Mouse (Mus musculus) lung, embryonic 15.5 days (tissue): Measurements from ENCODE around the gene Tagln. TPM values are rescaled to one million over a fixed set of nuclear protein-coding genes. Genes with fewer than 3 reads are reported as not detected.

Experiments
- ATAC-seq: fragments of 200-750 bp; cut with Nextera tagmentation; 2 replicates; pipeline ENCODE4 v1.8.0; 2017; ENCODE audit warnings: moderate number of reproducible peaks, borderline replicate concordance; ENCODE audit not compliant: low FRiP score, low TSS enrichment; ENCODE audit errors: extremely low read depth
- H3K27ac ChIP-seq: fragments of 300-500 bp; sonication (generic); 2 replicates; pipeline ENCODE4 v1.5.1; 2015; ENCODE audit warnings: moderate library complexity, mild to moderate bottlenecking, inconsistent platforms
- H3K27me3 ChIP-seq: fragments of 300-500 bp; sonication (generic); 2 replicates; pipeline ENCODE4 v1.6.1; 2015; ENCODE audit warnings: inconsistent platforms
- H3K36me3 ChIP-seq: fragments of 300-500 bp; sonication (generic); 2 replicates; pipeline ENCODE4 v1.6.1; 2015; ENCODE audit warnings: inconsistent platforms
- H3K4me1 ChIP-seq: fragments of 300-500 bp; sonication (generic); 2 replicates; pipeline ENCODE4 v1.6.1; 2015; ENCODE audit warnings: inconsistent platforms
- H3K4me2 ChIP-seq: fragments of 300-500 bp; sonication (generic); 2 replicates; pipeline ENCODE4 v1.6.1; 2015; ENCODE audit warnings: inconsistent platforms, mild to moderate bottlenecking, moderate library complexity
- H3K4me3 ChIP-seq: fragments of 300-500 bp; sonication (generic); 2 replicates; pipeline ENCODE4 v1.5.1; 2015; ENCODE audit warnings: mild to moderate bottlenecking, inconsistent platforms
- H3K9ac ChIP-seq: fragments of 300-500 bp; sonication (generic); 2 replicates; pipeline ENCODE4 v1.6.1; 2015; ENCODE audit warnings: inconsistent platforms
- H3K9me3 ChIP-seq: fragments of 300-500 bp; sonication (generic); 2 replicates; pipeline ENCODE4 v1.6.1; 2016; ENCODE audit warnings: inconsistent platforms
- WGBS: fragments of 180-500 bp; shearing (Covaris S2); methylation state at CpG from one replicate; pipeline ENCODE4 v1.1.7; 2015; 5-methylcytosine and 5-hydroxymethylcytosine counted together
- polyA plus RNA-seq: library from polyadenylated mRNA; unstranded; fragments of >200 nt; fragmentation: Nextera tagmentation; extraction: Ambion mirVana; gene quantifications from 2 replicates; pipeline ENCODE4 v1.2.1, GENCODE M21; 2015

Tagln gene
- polyA plus RNA-seq, 1 experiment from 2014 or later = 135 TPM

DNA sequence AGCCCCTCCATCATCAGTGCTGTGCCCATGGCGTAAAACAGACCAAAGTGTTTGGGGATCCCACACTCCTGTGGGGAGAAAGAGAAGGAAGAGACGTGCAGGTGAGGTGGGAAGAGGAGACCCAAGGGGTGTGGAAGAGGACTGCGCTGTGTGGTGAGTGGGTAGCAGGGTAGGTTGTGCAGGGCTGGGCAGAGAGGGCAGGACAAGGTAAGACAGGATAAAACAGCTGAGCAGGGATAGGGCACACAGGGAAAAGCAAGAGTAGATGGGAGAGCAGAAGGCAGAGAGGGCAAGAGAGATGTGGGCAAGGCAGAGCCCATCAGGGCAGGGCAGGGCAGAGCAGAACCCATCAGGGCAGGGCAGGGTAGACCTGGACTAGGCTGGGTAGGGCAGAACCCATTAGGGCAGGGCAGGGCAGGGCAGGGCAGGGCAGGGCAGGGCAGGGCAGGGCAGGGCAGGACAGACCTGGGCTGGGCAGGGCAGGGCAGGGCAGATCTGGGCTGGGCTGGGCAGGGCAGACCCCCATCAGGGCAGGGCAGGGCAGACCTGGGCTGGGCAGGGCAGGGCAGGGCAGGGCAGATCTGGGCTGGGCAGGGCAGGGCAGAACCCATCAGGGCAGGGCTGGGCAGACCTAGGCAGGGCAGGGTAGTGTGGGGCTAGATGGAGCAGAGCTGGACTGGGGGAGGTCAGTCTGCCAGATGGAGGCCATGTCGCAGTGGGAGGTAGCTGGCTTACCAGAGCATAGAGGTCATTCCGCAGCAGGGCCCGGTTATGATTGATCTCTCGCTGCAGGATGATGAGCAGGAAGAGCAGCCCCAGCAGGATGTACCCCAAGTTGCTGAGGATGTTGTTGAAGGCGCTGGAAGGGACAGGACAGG, 8.0 kb upstream of the Tagln start:
- no peak overlapping the region for H3K4me2 ChIP-seq
- H3K4me3 ChIP-seq = no peak overlapping the region
- WGBS = 84% methylated on average over 8 of the region's 8 CpGs
- no peak; the same call in 1 of the 2 replicates for ATAC-seq
- no peaks in the 10 kb centered on the region for H3K9me3 ChIP-seq
- no peak overlapping the region for H3K27ac ChIP-seq
- H3K9ac ChIP-seq = no peak overlapping the region
- peaks cover 60% of the 10 kb centered on the region for H3K36me3 ChIP-seq
- H3K4me1 ChIP-seq = no peaks in the 10 kb centered on the region
- H3K27me3 ChIP-seq = no peaks in the 10 kb centered on the region

DNA sequence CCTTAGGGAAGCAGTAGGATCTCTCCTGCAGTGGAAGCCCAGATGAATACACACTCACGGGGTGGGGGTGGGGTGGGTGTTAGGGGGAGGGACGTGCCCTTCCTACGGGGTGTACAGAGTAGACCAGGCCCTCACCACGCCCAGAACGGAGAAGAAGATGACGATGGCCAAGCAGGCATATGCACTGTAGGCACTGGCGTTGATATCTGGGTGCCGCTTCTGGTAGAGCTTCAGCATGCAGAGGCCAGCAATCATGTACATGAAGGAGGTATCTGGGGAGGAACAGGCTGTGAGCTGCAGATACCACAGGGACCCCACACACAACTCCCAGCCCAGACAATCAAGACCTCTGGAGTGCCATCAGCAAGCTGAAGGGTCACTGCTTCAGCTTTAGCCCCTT, 7.1 kb upstream of the Tagln start:
- Histone ChIP-seq H3K4me1 (no peaks in the 10 kb centered on the region), H3K4me2 (no peak overlapping the region), H3K27ac (no peak overlapping the region), H3K27me3 (no peaks in the 10 kb centered on the region), H3K9me3 (no peaks in the 10 kb centered on the region), H3K9ac (no peak overlapping the region), H3K36me3 (peaks cover 58% of the 10 kb centered on the region), H3K4me3 (no peak overlapping the region)
- 82% methylated on average over 8 of the region's 8 CpGs for WGBS
- no peak for ATAC-seq

DNA sequence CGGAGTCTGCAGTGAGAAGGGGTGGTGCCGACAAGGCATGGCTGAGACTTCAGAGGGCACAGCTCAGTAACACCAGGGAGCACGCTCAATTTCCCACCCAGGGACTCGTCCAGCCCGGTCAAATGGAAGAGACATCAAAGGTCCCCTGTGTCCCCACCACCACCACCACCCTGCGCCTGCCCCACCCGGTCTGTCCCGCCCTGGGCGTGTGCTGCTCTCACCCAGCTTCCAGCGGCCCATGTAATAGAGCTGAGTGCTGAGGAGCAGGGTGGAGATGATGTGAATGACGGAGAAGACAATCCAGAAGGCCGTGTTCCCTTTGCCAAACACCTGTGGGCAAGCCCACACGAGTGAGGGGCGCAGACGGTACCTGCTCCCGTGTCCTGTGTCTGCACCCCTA, 6.6 kb upstream of the Tagln start:
- H3K36me3 ChIP-seq = peaks cover 53% of the 10 kb centered on the region
- 89% methylated on average over 16 of the region's 16 CpGs for WGBS

DNA sequence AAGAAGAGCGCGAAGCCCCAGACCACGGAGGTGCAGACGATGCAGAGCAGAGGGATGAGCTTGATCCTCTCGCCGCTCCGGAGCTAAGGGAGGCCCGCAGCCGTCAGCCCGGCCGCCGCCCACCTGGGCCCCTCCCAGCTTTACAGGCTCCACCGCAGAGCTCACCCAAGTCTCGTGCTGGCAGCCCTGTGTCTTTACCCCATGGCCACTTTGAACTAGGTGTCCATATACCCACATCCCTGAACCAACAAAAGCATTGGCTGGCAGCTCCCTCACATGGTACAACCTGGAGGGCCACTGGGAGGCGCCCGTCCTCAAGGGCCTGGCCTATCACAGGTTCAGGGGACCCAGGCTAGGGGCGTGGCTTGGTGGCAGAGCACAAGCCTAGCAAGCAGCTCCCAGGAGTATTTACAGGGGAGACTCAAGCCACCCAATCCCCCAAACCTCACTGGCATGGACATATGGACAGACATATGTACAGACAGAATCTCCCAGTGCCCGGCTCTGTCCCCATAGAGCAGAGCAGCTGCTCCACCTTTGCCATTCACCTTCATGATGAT, 5.6 kb upstream of the Tagln start:
- Histone ChIP-seq H3K9ac (no peak overlapping the region), H3K9me3 (no peaks in the 10 kb centered on the region), H3K27ac (no peak overlapping the region), H3K4me3 (no peak overlapping the region), H3K4me2 (no peak overlapping the region), H3K27me3 (no peaks in the 10 kb centered on the region), H3K36me3 (peaks cover 48% of the 10 kb centered on the region), H3K4me1 (peaks cover 5% of the 10 kb centered on the region; the same call in 1 of the 2 replicates)
- 59% methylated on average over 18 of the region's 18 CpGs for WGBS
- ATAC-seq = no peak

More for the DNA sequence above, 6.6 kb upstream of the Tagln start:
- Histone ChIP-seq H3K27ac (no peak overlapping the region), H3K4me3 (no peak overlapping the region), H3K4me1 (no peaks in the 10 kb centered on the region), H3K9me3 (no peaks in the 10 kb centered on the region), H3K9ac (no peak overlapping the region), H3K27me3 (no peaks in the 10 kb centered on the region), H3K4me2 (no peak overlapping the region)
- ATAC-seq = no peak

DNA sequence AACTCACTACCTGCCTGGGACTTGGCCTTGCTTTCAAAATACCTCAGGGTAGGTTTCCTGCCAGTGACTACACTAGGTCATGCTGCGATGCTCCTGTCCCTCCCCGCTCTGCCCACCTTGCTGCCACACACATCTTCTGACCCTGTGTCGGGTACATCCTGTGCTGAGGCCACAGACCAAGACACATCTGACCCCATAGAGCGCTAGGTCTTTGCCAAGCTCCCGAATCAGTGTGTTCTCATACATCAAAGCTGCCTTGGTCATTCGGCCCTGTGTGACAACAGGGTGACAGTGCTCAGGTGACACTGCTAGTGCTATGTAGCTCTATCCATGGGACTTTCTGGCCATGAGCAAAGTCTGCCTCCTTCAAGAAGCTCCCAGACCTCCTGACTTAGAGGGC, 3.9 kb upstream of the Tagln start:
- no peak overlapping the region for H3K27ac ChIP-seq
- H3K36me3 ChIP-seq = peaks cover 41% of the 10 kb centered on the region

DNA sequence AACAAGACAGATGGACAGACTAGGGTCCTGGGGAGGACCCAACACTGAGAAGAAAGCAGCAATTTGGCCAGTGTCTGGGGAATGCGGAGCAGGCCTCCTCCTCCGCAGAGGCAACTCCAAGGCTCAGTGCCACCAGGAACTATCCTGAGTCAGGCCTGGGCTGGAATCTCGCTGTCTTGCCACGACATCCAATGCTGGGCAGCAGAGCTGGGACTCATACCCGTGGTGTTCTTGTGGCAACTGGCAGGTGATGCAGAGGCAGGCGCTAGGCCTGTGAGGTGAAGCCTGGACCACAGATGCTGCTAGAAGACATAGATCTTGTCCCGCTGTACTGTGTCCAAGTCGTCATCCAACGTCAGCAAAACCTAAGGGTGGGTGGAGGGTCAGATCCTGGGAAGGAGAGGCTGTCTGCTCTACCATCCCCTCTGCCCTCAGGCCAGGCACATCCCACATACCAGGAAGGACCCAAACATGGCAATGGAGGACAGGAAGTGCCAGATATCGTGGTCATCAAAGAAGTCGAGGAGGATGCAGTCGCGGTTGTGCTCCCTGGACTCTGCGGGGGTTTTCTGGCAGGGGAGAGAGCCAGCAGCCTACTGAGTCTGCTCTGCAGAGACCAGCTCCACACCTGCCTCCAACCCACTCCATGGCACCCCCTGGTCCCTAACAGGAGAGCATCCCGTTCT, 3.2 kb upstream of the Tagln start:
- Histone ChIP-seq H3K9ac (no peak overlapping the region), H3K36me3 (peaks cover 35% of the 10 kb centered on the region), H3K4me3 (no peak overlapping the region), H3K4me2 (no peak overlapping the region), H3K4me1 (peaks cover 16% of the 10 kb centered on the region), H3K27ac (no peak overlapping the region), H3K9me3 (no peaks in the 10 kb centered on the region), H3K27me3 (no peaks in the 10 kb centered on the region)
- ATAC-seq = no peak
- WGBS = 81% methylated on average over 15 of the region's 15 CpGs

More for the DNA sequence above, 3.9 kb upstream of the Tagln start:
- peaks cover 16% of the 10 kb centered on the region for H3K4me1 ChIP-seq
- no peak overlapping the region for H3K4me3 ChIP-seq
- 79% methylated on average over 6 of the region's 6 CpGs for WGBS
- ATAC-seq = no peak
- H3K9me3 ChIP-seq = no peaks in the 10 kb centered on the region
- no peak overlapping the region for H3K4me2 ChIP-seq
- no peaks in the 10 kb centered on the region for H3K27me3 ChIP-seq
- no peak overlapping the region for H3K9ac ChIP-seq

DNA sequence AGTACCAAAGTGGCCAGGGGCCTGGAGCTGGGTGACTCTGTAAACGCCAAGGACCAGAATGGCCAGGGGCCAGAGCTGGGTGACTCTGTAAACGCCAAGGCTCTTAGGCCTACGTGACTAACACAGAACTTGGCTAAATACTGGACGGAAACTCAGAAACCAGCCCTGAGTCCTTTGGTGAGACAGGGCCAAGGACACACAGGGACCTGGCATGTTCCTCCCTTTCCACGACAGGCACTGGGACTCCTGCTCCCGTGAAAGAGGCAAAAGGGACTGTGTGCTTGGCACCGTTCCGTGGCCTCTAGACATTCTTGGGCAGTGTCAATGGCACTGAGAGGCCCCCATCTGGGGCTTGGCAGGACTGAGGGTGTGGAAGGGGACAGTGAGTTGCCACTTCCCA, 2.2 kb upstream of the Tagln start:
- Histone ChIP-seq H3K27ac (no peak overlapping the region), H3K4me3 (no peak overlapping the region), H3K36me3 (peaks cover 30% of the 10 kb centered on the region), H3K4me1 (peaks cover 16% of the 10 kb centered on the region), H3K27me3 (no peaks in the 10 kb centered on the region), H3K9me3 (no peaks in the 10 kb centered on the region), H3K9ac (no peak overlapping the region), H3K4me2 (no peak overlapping the region)
- WGBS = 80% methylated on average over 8 of the region's 8 CpGs
- ATAC-seq = no peak

DNA sequence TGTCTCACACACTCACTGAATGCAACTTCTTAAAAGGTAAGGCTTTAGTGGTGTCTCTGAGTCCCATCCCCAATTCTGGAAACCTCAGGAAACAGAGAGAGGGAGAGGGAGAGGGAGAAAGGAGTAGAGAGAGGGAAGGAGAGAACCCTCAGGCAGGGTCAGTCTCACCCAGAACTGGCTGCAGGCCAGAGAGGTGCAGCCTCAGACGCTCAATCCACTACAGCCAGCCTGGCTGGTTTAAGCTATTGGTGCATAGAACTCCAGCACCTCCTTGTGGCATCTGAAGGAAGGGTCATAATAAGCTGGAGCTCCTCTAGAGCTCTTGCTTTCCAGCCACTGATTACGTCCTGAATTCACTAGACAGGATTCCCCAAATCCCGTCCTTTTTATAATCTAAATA, 1.0 kb upstream of the Tagln start:
- H3K9me3 ChIP-seq = no peaks in the 10 kb centered on the region
- peak; percentile 45; the same call in 1 of the 2 replicates for ATAC-seq
- no peak overlapping the region for H3K4me2 ChIP-seq
- H3K27ac ChIP-seq = peak overlapping the region; percentile 66; the same call in 1 of the 2 replicates
- peaks cover 18% of the 10 kb centered on the region for H3K36me3 ChIP-seq
- no peak overlapping the region for H3K4me3 ChIP-seq
- H3K27me3 ChIP-seq = no peaks in the 10 kb centered on the region
- 18% methylated on average over 3 of the region's 3 CpGs for WGBS
- no peak overlapping the region for H3K9ac ChIP-seq
- peaks cover 28% of the 10 kb centered on the region for H3K4me1 ChIP-seq

DNA sequence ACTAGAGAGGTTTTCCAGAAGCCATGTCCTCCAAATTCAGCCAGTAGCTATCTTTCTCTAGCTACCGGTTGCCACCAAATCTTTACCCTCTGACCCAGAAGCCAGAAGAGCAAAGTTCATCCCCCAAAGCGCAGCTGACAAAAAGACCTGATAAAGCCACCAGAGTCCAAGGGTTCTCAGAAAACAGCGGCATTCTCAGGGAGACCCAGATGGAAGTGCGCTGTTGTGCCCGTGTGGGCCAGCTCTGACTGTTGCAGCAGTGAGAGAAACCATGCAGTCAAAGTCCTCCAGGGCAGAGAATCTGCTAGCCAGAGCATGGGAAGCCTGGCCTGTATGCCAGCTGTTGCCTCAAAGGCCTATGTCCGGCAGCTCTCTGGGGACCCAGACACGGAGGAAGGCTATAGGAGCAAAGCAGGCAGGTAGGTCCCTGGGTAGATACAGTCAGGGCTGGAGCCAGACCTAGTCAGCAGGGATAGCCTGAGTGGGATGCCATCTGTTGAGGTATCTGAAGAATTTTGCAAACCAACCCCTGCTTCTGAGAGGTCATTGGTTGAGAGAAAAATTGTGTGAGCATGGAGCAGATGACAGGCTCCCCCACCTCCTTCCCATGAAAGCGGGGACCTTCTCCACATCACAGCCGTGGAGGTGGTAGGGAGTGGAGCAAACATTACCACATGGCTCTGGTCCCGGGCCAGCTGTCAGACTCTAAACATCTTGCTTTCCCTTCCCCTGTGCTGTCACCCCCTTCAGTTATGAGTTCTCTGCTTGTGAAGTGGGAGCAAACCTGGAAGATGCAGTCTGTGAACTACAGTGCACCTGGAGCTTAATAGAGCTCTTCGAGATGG, 3.1 kb downstream of the Tagln start:
- Histone ChIP-seq H3K9ac (no peak overlapping the region), H3K9me3 (no peaks in the 10 kb centered on the region), H3K4me1 (peaks cover 28% of the 10 kb centered on the region), H3K36me3 (peaks cover 25% of the 10 kb centered on the region), H3K4me2 (peak overlapping the region; percentile 26; the same call in 1 of the 2 replicates), H3K27me3 (no peaks in the 10 kb centered on the region), H3K27ac (peak overlapping the region; percentile 49), H3K4me3 (no peak overlapping the region)
- WGBS = 56% methylated on average over 11 of the region's 11 CpGs
- no peak for ATAC-seq

DNA sequence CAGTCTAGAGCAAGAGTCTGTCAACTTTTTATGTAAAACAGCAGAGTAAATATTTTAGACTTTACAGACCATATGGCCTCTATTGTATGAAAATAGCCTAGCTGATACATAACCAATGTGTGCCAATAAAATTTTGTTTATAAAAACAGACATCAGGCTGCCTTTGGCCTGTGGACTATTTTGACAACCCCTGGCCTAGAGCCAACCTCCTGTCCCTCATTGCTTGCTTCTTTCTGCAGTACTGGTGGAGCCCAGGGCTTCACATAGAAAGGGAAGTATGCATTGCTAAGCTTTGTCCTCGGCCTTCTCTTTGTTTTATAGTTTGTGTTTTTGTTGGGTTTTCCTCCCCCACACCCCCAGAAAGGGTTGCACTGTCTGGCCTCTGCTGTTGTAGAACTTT, 3.9 kb downstream of the Tagln start:
- WGBS = 37% methylated on average over 1 of the region's 1 CpGs
- no peaks in the 10 kb centered on the region for H3K27me3 ChIP-seq
- peak overlapping the region; percentile 49 for H3K27ac ChIP-seq
- peaks cover 33% of the 10 kb centered on the region for H3K36me3 ChIP-seq
- H3K9me3 ChIP-seq = no peaks in the 10 kb centered on the region
- H3K9ac ChIP-seq = no peak overlapping the region
- peaks cover 28% of the 10 kb centered on the region for H3K4me1 ChIP-seq
- no peak for ATAC-seq
- no peak overlapping the region for H3K4me2 ChIP-seq
- H3K4me3 ChIP-seq = no peak overlapping the region

DNA sequence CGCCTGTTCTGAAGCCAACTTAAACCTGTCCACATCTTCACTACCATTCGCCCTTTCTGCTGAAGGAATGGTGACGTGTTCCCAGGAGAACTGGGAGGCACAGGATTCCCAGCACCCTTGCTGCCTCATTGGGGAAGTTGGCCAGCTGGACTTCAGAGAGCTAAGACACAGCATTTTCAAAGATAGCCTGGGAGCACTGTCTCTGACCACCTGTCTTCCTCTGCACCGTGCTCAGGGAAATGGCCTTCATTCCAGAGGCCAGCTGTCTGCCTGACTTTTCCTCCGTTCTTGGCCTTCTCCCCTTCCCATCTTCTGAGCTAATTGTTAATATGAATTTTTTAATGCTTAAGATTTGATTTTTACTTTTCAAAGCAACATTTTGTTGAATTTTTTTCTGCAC, 6.6 kb downstream of the Tagln start:
- 82% methylated on average over 5 of the region's 5 CpGs for WGBS
- Histone ChIP-seq H3K4me2 (no peak overlapping the region), H3K4me1 (peaks cover 12% of the 10 kb centered on the region), H3K36me3 (peaks cover 43% of the 10 kb centered on the region), H3K27ac (no peak overlapping the region), H3K9me3 (no peaks in the 10 kb centered on the region), H3K27me3 (no peaks in the 10 kb centered on the region), H3K9ac (no peak overlapping the region), H3K4me3 (no peak overlapping the region)
- ATAC-seq = no peak
